In the genomic region with DNA sequence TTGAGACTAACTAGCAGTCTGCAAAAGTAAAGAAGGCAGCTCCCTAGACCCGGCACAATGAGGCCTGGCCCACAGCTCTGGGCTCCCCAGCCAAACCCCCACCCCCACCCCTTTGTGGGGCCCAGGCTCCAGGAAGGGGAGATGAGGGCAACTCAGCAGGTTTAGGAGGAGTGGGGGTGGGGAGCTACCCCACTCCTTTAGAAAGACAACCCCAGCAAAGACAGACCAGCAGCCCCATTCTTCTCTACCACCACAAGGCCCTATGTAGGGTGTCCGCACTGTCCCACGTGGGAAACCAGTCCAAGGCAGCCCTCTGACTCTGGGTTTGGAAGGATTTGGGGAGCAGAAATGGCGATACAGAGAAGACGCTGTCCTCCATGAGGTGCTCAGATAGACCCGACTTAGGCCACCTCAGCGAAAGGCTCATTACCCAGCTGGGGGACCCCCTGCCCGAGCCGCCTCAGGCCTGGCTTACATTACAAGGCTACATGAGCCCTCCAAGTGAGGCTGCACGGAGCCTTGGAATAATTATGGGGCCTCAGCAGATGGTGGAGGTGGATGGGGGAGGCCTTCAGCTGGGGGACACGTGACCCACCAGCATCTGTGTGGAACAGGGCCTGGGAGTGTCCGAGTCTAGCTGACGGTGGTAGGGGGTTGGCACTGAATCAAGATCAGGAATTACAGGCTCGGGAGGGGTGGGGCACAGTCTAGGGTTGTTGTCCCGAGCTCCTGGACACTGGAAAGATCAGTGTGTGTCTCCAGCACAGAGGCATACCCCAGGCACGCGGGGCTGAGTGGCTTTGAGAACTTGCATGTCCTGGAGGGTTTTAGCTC, we compare ENCODE assay signal across 8 mouse cellular contexts. TPM values are rescaled to one million over a fixed set of nuclear protein-coding genes. Genes with fewer than 3 reads are reported as not detected.
DNase-seq lines count a peak whose midpoint lies in the region; ATAC-seq and TF ChIP-seq lines count a peak whose summit lies in the region.

A gene (minus strand): TSS at position 51 of the 834 bp plus-strand sequence.

- no peak within 1 kb of the TSS for H3K4me3 ChIP-seq in heart, embryonic 10.5 days
- 0 out of 2 replicates have a peak within 1 kb of the TSS, but pooled peaks have one; percentile 26 for H3K4me3 ChIP-seq in E14TG2a.4 (replicated peaks; ENCODE audit: low read length)
- H3K4me3 ChIP-seq in forebrain, embryonic 12.5 days (replicated peaks): no peak within 1 kb of the TSS

- DNase-seq in heart, embryonic 10.5 days (ENCODE audit: low spot score): no peak
- DNase-seq in heart, adult 9 months (ENCODE audit: low spot score in 2 of 2): no peak
- peak; percentile 75 for DNase-seq in mesoderm, embryonic 11.5 days (ENCODE audit: low read depth, low spot score)
- no peak for DNase-seq in natural killer cell, adult 2 months (ENCODE audit: low spot score in 2 of 2)
- DNase-seq in thymus, postnatal 25 days: no peak

- 0 out of 2 replicates have a peak within 1 kb of the TSS, but pooled peaks have one; percentile 6 for H3K27ac ChIP-seq in heart, embryonic 10.5 days
- H3K27ac ChIP-seq in forebrain, embryonic 12.5 days: peak within 1 kb of the TSS; percentile 83

- peaks cover 30% of the 10 kb centered on the region for H3K4me1 ChIP-seq in heart, embryonic 10.5 days
- peaks cover 37% of the 10 kb centered on the region for H3K4me1 ChIP-seq in E14TG2a.4 (replicated peaks; ENCODE audit: low read depth, low read length)
- H3K4me1 ChIP-seq in forebrain, embryonic 12.5 days: peaks cover 49% of the 10 kb centered on the region

- H3K27me3 ChIP-seq in heart, embryonic 10.5 days (ENCODE audit: insufficient read depth, poor library complexity, severe bottlenecking): peaks cover 34% of the 10 kb centered on the region
- peaks cover 59% of the 10 kb centered on the region for H3K27me3 ChIP-seq in E14TG2a.4 (ENCODE audit: insufficient read depth, low read length)
- peaks cover 24% of the 10 kb centered on the region for H3K27me3 ChIP-seq in forebrain, embryonic 12.5 days

- H3K9ac ChIP-seq in forebrain, embryonic 12.5 days: no peak within 1 kb of the TSS

- 60% methylated on average over 17 of the region's 17 CpGs for WGBS in heart, embryonic 10.5 days
- 49% methylated on average over 17 of the region's 17 CpGs for WGBS in forebrain, embryonic 12.5 days

- no peaks in the 10 kb centered on the region for H3K36me3 ChIP-seq in heart, embryonic 10.5 days
- no peaks in the 10 kb centered on the region for H3K36me3 ChIP-seq in E14TG2a.4 (ENCODE audit: insufficient read depth, low read length)
- no peaks in the 10 kb centered on the region for H3K36me3 ChIP-seq in forebrain, embryonic 12.5 days (replicated peaks)

- no peaks in the 10 kb centered on the region for H3K9me3 ChIP-seq in heart, embryonic 10.5 days
- no peaks in the 10 kb centered on the region for H3K9me3 ChIP-seq in E14TG2a.4 (ENCODE audit: low read length)
- no peaks in the 10 kb centered on the region for H3K9me3 ChIP-seq in forebrain, embryonic 12.5 days

- H3K4me2 ChIP-seq in forebrain, embryonic 12.5 days: peak within 1 kb of the TSS; percentile 24; the same call in 1 of the 2 replicates

- peak; percentile 84 for ATAC-seq in forebrain, embryonic 12.5 days (ENCODE audit: low FRiP score)
- no peak for ATAC-seq in granulocyte monocyte progenitor cell, adult 5-6 weeks (replicated peaks; ENCODE audit: poor library complexity, severe bottlenecking)

- no peak for TF ChIP-seq CTCF in E14TG2a.4 (conservative IDR thresholded peaks at IDR 0.05; ENCODE audit: low read length)

RNA-seq across cellular contexts. Expression of the gene that starts here (rescaled TPM):
- 0.59 and 1.7 TPM in 2 replicates for polyA plus RNA-seq in heart, embryonic 10.5 days (2016; fragmentation: Nextera tagmentation; extraction: Ambion mirVana)
- polyA plus RNA-seq in forebrain, embryonic 12.5 days (2016; fragmentation: Nextera tagmentation; extraction: Ambion mirVana): 4.4 and 5.1 TPM in 2 replicates
- total RNA-seq in granulocyte monocyte progenitor cell, adult 5-6 weeks (2014; fragmentation: Nextera tagmentation): not detected in 2 replicates
- total RNA-seq in granulocyte monocyte progenitor cell, adult 5-6 weeks (2017): 0.09 TPM in 1 of 2 replicates, not detected in the other
